Mouse (Mus musculus) CD8-positive naive resting alpha-beta T cell, adult 2 months (primary cell): ENCODE results near the gene Lrrc4.

Experiments used
- DNase-seq, 2 experiments: peaks; one replicate each; pipeline ENCODE4 v3.0.0; 2022; ENCODE audit warnings: low read depth in 2 of 2, low spot score in 2 of 2

Gene Lrrc4

DNA sequence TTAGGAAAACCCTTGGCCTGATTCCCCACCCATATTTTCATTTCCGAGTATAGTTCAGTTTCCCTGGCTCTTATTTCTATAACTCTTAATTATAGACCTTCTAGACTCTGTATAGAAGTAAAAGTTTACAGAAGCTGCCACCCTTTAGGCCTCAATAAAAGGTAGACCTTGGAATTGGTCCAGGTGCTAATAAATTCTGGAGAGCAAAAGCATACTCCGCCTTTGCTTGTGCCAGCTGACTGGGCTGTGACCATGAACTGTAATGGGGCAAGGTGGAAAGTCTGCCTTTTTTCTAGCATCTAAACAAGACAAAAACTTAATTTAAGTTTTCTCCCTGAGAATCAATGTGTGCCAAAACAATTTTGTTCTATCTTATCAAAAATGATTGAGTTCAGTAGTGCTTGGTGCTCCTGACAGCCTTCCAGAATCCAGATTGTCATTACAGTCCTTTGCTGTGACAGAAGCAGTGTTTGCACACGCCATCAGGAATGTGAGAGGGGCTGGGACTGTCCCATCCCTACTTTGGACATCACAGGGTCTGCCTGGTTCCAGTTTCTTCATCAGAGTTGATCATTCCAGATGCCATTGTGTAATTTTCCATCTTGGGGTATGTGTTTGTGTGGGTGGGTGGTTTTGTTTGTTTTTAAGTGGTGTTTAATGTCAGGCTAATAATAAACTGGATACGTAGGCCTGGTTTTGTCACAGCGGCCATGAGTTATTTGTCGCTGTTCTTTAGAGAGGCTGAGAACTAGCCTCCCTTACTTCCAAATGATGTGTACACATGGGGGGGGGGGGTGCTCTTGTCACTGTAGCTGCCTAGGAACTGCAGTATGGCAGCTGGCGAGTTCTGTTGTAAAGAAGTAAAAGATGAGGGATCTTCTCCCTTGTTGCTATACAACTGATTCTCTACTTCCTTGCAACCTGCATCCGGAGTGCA lies 149.8 kb downstream of the Lrrc4 start:
- DNase-seq: no peak

DNA sequence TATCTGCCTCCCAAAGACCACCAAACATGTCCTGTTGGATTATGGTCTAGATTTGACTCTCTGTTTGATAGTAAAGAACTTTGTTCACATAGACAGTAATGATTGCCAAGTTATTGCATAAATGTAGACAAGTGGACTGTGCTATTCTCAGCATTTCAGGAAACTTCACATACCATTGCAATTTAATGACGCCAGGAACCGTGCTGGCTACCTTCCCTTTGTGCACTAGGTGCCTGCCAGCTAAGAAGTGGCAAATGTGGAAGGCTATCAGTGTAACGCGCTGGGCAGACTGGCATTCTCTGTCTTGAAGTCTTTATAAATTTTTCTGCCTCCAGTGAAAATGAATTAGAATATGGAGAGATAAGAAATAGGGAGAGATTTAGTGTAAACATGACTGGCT lies 151.0 kb downstream of the Lrrc4 start:
- DNase-seq: no peak

DNA sequence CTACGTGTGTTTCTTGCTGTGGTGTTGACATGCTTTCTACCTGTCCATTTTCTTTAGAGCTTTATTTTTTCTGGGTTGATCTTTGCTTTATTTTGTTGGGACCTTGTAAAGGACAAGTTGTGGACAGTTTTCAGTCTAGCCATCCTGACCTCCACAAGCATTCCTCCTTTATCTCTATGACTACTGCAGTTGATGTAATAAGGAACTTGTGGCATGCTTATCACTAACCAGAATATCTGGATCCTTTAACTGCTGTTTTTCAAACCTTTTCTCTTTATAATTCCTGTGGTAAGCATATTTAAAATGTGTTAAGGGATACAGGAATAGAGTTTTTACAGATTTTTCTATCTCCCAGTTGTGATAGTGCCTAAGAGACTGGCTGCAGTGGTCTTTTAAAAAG lies 152.7 kb downstream of the Lrrc4 start:
- no peak for DNase-seq

DNA sequence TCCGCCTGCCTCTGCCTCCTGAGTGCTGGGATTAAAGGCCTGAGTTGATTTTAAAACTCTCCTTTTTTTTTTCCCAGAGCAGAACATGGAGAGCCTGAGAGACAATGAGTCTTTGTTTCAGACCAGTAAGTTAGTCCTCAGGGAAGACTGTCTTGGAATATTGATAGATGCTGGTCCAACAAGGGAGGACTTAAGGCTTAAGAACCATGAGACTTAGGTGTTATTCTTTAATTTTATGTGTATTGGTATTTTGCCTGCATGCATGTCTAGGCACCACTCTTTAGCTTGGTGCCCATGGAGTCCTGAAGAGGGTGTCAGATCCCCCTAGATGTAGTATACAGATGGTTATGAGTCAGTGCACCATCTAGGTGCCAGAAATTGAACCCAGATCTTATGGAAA lies 156.9 kb downstream of the Lrrc4 start:
- DNase-seq: no peak

GRCm38 (mm10) chr6:28672388-28672787 lies 159.2 kb downstream of the Lrrc4 start:
- no peak for DNase-seq

GRCm38 (mm10) chr6:28669251-28669650 lies 162.3 kb downstream of the Lrrc4 start:
- DNase-seq: no peak

DNA sequence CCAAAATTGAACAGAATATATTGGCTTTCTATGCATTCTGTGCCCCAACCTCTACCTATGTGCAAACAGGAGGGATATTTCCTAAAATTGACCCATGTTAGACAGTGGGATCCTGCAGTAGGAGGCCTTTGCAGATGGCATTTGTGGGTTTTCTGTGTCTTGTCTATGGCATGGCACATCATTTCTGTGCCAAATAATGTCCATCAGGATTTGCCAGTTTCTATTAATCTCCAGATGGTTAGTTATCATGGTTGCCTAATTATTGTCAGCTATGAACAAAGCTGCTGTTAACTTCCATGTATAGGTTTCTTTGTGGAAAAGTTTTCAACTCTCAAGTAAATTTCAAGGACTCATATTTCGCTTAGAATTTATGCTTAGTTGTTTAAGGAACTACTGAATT lies 164.0 kb downstream of the Lrrc4 start:
- DNase-seq: no peak

DNA sequence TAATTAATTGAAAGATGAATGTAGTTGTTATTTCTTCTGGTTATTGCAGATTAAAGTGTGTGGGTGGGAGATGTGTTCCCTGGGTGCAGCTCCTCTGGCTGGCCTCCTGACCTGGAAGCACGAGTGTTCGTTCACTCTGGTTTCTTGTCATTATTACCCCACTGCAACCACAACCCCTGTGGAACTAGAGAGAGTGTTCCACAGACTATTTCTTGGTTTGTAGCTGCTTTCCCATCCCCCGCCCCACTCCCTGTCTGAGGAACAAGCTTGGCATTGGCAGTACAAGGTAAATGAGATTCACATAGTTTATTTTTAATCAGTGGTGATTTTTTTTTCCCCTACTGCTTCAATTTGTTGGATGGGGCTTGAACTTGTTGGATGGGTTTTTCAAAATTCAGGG lies 166.8 kb downstream of the Lrrc4 start:
- DNase-seq: no peak

DNA sequence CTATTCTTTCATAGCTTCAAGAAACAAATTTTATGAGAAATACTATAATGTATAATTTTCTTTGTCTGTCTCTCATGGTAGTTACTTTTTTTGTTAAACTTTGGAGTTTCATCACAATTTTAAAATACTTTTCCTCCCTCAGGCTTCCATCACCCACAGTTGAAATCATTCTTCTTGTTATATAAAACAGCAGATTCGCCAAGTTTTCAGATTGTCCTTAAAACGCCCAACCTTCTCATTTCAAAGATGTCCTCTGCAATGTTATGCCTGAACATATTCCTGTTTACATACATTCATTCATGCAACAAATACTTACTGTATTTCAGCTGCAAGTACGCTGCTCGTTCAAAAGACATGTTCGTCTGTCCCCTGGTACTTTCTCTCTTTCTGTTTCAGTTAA lies 167.9 kb downstream of the Lrrc4 start:
- no peak for DNase-seq

GRCm38 (mm10) chr6:28663004-28663403 lies 168.5 kb downstream of the Lrrc4 start:
- no peak for DNase-seq

GRCm38 (mm10) chr6:28656511-28656910 lies 175.0 kb downstream of the Lrrc4 start:
- no peak for DNase-seq

- DNase-seq: no peak
Observed at GRCm38 (mm10) chr6:28645231-28645630, 186.3 kb downstream of the Lrrc4 start.

GRCm38 (mm10) chr6:28642909-28643308 lies 188.6 kb downstream of the Lrrc4 start:
- no peak for DNase-seq

DNA sequence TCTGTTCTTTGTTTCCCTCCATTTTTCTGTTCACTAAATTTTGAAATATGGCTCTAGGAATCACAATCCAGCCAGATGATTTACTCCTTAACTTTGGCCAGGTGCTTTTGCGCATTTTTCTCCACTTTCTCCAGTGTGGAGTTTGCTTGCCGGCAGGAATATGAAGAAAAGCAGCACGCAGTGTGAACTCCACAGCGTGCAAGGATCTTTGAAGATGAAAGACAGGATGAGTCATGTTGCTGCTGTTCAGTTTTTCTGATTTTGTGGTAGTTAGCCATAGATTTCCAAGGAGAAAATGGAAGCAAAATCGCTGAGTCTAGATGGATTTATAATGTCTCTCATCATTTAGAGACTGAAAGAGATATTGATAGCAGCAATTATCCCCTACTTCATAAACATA lies 191.5 kb downstream of the Lrrc4 start:
- DNase-seq: no peak

DNA sequence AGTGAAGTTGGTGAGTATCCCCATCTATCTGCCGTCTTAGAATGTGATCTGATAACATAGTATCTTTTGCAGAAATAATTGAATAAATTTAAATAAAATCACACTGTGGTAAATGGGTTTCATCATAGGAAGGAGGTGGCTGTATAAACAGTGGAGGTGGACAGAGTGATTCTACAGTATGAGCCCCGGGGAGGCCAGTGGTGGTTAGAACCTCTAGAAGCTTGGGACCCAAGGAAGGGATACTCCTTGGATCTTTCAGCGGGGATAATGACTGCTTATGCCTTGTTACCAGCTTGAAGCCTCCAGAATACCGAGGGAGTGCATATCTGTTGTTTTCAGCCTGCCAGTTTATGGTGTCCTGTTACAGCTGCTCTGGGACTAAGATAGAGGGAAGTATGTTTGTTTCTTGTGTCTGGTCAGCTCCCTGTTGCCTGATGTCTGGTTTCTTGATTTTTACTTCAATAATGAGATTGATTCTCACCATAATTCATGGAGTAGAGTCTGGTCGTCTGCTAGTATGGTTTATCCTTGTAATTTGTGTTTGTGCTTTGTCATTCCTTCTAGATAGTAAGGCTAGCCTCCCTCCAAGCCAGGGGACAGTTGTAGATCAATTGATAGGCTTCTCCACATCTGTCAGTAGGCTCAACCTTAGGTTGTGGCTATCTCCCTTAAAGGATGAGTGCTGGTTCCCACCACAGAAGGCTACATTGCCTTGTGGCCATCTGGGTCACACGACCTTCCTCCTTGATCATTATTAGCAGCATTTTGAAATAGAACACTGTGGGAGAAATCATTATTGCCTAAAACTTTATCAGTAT lies 195.8 kb downstream of the Lrrc4 start:
- DNase-seq: no peak

- no peak for DNase-seq
Observed at GRCm38 (mm10) chr6:28635092-28635491, 196.5 kb downstream of the Lrrc4 start.

- DNase-seq: no peak
Observed at GRCm38 (mm10) chr6:28633656-28634055, 197.9 kb downstream of the Lrrc4 start.

GRCm38 (mm10) chr6:28633120-28633519 lies 198.4 kb downstream of the Lrrc4 start:
- DNase-seq: no peak

GRCm38 (mm10) chr6:28630926-28631325 lies 200.6 kb downstream of the Lrrc4 start:
- no peak for DNase-seq

GRCm38 (mm10) chr6:28629866-28630265 lies 201.7 kb downstream of the Lrrc4 start:
- no peak for DNase-seq

DNA sequence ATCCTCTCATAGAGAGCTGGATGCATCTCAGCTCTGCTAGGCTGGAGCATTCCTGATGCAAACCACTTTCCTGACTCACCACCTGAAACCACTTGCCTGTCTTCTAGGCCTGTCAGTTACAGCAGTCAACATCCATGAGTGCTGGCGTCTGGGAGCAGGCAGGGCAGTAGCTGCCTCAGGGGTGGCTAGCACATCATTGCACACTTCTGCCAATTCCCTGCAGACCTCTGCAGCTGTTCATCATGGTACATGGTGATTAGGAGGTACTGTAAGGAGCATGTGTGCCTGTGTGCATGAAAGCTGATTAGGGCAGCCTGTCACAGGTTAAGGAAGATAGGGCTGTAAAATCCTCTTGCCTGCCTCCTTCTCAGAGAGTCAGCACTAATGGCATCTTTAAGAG lies 203.1 kb downstream of the Lrrc4 start:
- DNase-seq: no peak

GRCm38 (mm10) chr6:28622963-28623362 lies 208.6 kb downstream of the Lrrc4 start:
- no peak for DNase-seq
